Mouse (Mus musculus) forebrain, embryonic 13.5 days (tissue): ENCODE results near the gene Hsd17b2. TPM values are rescaled to one million over a fixed set of nuclear protein-coding genes. Genes with fewer than 3 reads are reported as not detected.
"Not testable (repeated sequence)": the region's sequence is repeated elsewhere in the genome, so short reads cannot be mapped to it uniquely, and the experiment has no call there.

Experiments used
- ATAC-seq: fragments of 200-750 bp; cut with Nextera tagmentation; 2 replicates; pipeline ENCODE4 v1.8.0; 2017
- H3K27ac ChIP-seq: fragments of 300-500 bp; sonication (generic); 2 replicates; pipeline ENCODE4 v1.5.1; 2015; ENCODE audit warnings: inconsistent platforms, mild to moderate bottlenecking, moderate library complexity
- H3K27me3 ChIP-seq: fragments of 300-500 bp; sonication (generic); 2 replicates; pipeline ENCODE4 v1.6.1; 2015; ENCODE audit warnings: mild to moderate bottlenecking, inconsistent platforms
- H3K36me3 ChIP-seq: fragments of 300-500 bp; sonication (generic); 2 replicates; pipeline ENCODE4 v1.6.1; 2015; ENCODE audit warnings: mild to moderate bottlenecking, inconsistent platforms; ENCODE audit not compliant: poor library complexity, severe bottlenecking
- H3K4me1 ChIP-seq: fragments of 300-500 bp; sonication (generic); 2 replicates; pipeline ENCODE4 v1.6.1; 2015; ENCODE audit warnings: inconsistent platforms
- H3K4me2 ChIP-seq: fragments of 300-500 bp; sonication (generic); 2 replicates; pipeline ENCODE4 v1.6.1; 2015; ENCODE audit warnings: inconsistent platforms, mild to moderate bottlenecking, moderate library complexity
- H3K4me3 ChIP-seq: fragments of 300-500 bp; sonication (generic); 2 replicates; pipeline ENCODE4 v1.5.1; 2015; ENCODE audit warnings: mild to moderate bottlenecking, inconsistent platforms
- H3K9ac ChIP-seq: fragments of 300-500 bp; sonication (generic); 2 replicates; pipeline ENCODE4 v1.6.1; 2015; ENCODE audit warnings: mild to moderate bottlenecking, inconsistent platforms
- H3K9me3 ChIP-seq: fragments of 300-500 bp; sonication (generic); replicated peaks from 2 replicates; pipeline ENCODE4 v1.6.1; 2016; ENCODE audit warnings: inconsistent platforms
- WGBS: fragments of 180-500 bp; shearing (Covaris S2); methylation state at CpG from one replicate; pipeline ENCODE4 v1.1.7; 2015; 5-methylcytosine and 5-hydroxymethylcytosine counted together
- polyA plus RNA-seq: library from polyadenylated mRNA; unstranded; fragments of >200 nt; fragmentation: Nextera tagmentation; extraction: Ambion mirVana; gene quantifications from 2 replicates; pipeline ENCODE4 v1.2.1, GENCODE M21; 2015

The Hsd17b2 gene
- polyA plus RNA-seq, 1 experiment from 2014 or later: 0.13 TPM

- ATAC-seq: no peak
- no peaks in the 10 kb centered on the region for H3K27me3 ChIP-seq
- no peak overlapping the region for H3K9ac ChIP-seq
- no peaks in the 10 kb centered on the region for H3K36me3 ChIP-seq
- no peak overlapping the region for H3K27ac ChIP-seq
- WGBS: 80% methylated on average over 14 of the region's 14 CpGs
- no peak overlapping the region for H3K4me2 ChIP-seq
- H3K4me3 ChIP-seq: no peak overlapping the region
- H3K9me3 ChIP-seq: 0 out of 2 replicates have a peak, but pooled peaks cover 3% of the 10 kb centered on the region
- no peaks in the 10 kb centered on the region for H3K4me1 ChIP-seq
Measured at GRCm38 (mm10) chr8:117718152-117718860, 16.6 kb downstream of the Hsd17b2 start.

GRCm38 (mm10) chr8:117726467-117726866, 24.8 kb downstream of the Hsd17b2 start:
- Histone ChIP-seq H3K27me3 (no peaks in the 10 kb centered on the region), H3K4me3 (no peak overlapping the region), H3K9ac (no peak overlapping the region), H3K4me2 (no peak overlapping the region), H3K4me1 (no peaks in the 10 kb centered on the region), H3K9me3 (no peaks in the 10 kb centered on the region), H3K27ac (no peak overlapping the region), H3K36me3 (no peaks in the 10 kb centered on the region)
- no peak for ATAC-seq
- WGBS: 67% methylated on average over 7 of the region's 7 CpGs

- no peak for ATAC-seq
- H3K4me2 ChIP-seq: no peak overlapping the region
- no peak overlapping the region for H3K9ac ChIP-seq
- no peaks in the 10 kb centered on the region for H3K4me1 ChIP-seq
- H3K27ac ChIP-seq: no peak overlapping the region
- WGBS: 67% methylated on average over 5 of the region's 5 CpGs
- H3K9me3 ChIP-seq: no peaks in the 10 kb centered on the region
- no peaks in the 10 kb centered on the region for H3K36me3 ChIP-seq
- H3K4me3 ChIP-seq: no peak overlapping the region
- no peaks in the 10 kb centered on the region for H3K27me3 ChIP-seq
Measured at GRCm38 (mm10) chr8:117727561-117727960, 25.9 kb downstream of the Hsd17b2 start.

GRCm38 (mm10) chr8:117728234-117728633, 26.5 kb downstream of the Hsd17b2 start:
- WGBS: 86% methylated on average over 4 of the region's 4 CpGs
- ATAC-seq: no peak
- no peak overlapping the region for H3K4me3 ChIP-seq

GRCm38 (mm10) chr8:117730980-117731379, 29.3 kb downstream of the Hsd17b2 start:
- no peaks in the 10 kb centered on the region for H3K9me3 ChIP-seq
- ATAC-seq: no peak
- WGBS: 66% methylated on average over 10 of the region's 10 CpGs
- no peak overlapping the region for H3K27ac ChIP-seq
- no peak overlapping the region for H3K4me3 ChIP-seq
- no peak overlapping the region for H3K4me2 ChIP-seq
- no peaks in the 10 kb centered on the region for H3K36me3 ChIP-seq
- no peak overlapping the region for H3K9ac ChIP-seq
- H3K4me1 ChIP-seq: no peaks in the 10 kb centered on the region
- no peaks in the 10 kb centered on the region for H3K27me3 ChIP-seq

More at GRCm38 (mm10) chr8:117728234-117728633, 26.5 kb downstream of the Hsd17b2 start:
- H3K4me2 ChIP-seq: no peak overlapping the region
- no peaks in the 10 kb centered on the region for H3K9me3 ChIP-seq
- no peaks in the 10 kb centered on the region for H3K27me3 ChIP-seq
- no peaks in the 10 kb centered on the region for H3K36me3 ChIP-seq
- no peaks in the 10 kb centered on the region for H3K4me1 ChIP-seq
- H3K9ac ChIP-seq: no peak overlapping the region
- no peak overlapping the region for H3K27ac ChIP-seq

GRCm38 (mm10) chr8:117736657-117737175, 35.0 kb downstream of the Hsd17b2 start:
- no peaks in the 10 kb centered on the region for H3K36me3 ChIP-seq
- no peak overlapping the region for H3K4me3 ChIP-seq
- no peaks in the 10 kb centered on the region for H3K27me3 ChIP-seq
- no peaks in the 10 kb centered on the region for H3K4me1 ChIP-seq
- H3K9ac ChIP-seq: no peak overlapping the region
- H3K4me2 ChIP-seq: no peak overlapping the region
- no peak overlapping the region for H3K27ac ChIP-seq
- no peak for ATAC-seq
- no peaks in the 10 kb centered on the region for H3K9me3 ChIP-seq
- WGBS: 63% methylated on average over 3 of the region's 3 CpGs

GRCm38 (mm10) chr8:117738206-117738605, 36.5 kb downstream of the Hsd17b2 start:
- 96% methylated on average over 1 of the region's 1 CpGs for WGBS
- ATAC-seq, H3K27me3 ChIP-seq, H3K9ac ChIP-seq, H3K36me3 ChIP-seq, H3K4me2 ChIP-seq, H3K4me3 ChIP-seq, H3K27ac ChIP-seq, H3K4me1 ChIP-seq, H3K9me3 ChIP-seq: not testable (repeated sequence)

- Histone ChIP-seq H3K27ac (no peak overlapping the region), H3K4me2 (no peak overlapping the region), H3K9me3 (no peaks in the 10 kb centered on the region), H3K36me3 (no peaks in the 10 kb centered on the region), H3K4me3 (no peak overlapping the region), H3K9ac (no peak overlapping the region), H3K27me3 (no peaks in the 10 kb centered on the region), H3K4me1 (no peaks in the 10 kb centered on the region)
- ATAC-seq: no peak
- 92% methylated on average over 5 of the region's 5 CpGs for WGBS
Measured at GRCm38 (mm10) chr8:117740387-117740998, 38.8 kb downstream of the Hsd17b2 start.

- Histone ChIP-seq H3K9ac (no peak overlapping the region), H3K4me3 (no peak overlapping the region), H3K27me3 (no peaks in the 10 kb centered on the region), H3K36me3 (no peaks in the 10 kb centered on the region), H3K27ac (no peak overlapping the region), H3K4me2 (no peak overlapping the region), H3K9me3 (no peaks in the 10 kb centered on the region), H3K4me1 (no peaks in the 10 kb centered on the region)
- 67% methylated on average over 15 of the region's 15 CpGs for WGBS
- no peak for ATAC-seq
Measured at GRCm38 (mm10) chr8:117742431-117743012, 40.8 kb downstream of the Hsd17b2 start.

- WGBS: 86% methylated on average over 5 of the region's 5 CpGs
- no peaks in the 10 kb centered on the region for H3K27me3 ChIP-seq
Measured at GRCm38 (mm10) chr8:117746651-117747050, 44.9 kb downstream of the Hsd17b2 start.

GRCm38 (mm10) chr8:117747428-117747827, 45.7 kb downstream of the Hsd17b2 start:
- Histone ChIP-seq H3K9ac (no peak overlapping the region), H3K27ac (no peak overlapping the region), H3K36me3 (no peaks in the 10 kb centered on the region), H3K4me1 (no peaks in the 10 kb centered on the region), H3K4me3 (no peak overlapping the region), H3K27me3 (no peaks in the 10 kb centered on the region), H3K9me3 (no peaks in the 10 kb centered on the region), H3K4me2 (no peak overlapping the region)
- WGBS: 62% methylated on average over 2 of the region's 2 CpGs
- ATAC-seq: no peak

More at GRCm38 (mm10) chr8:117746651-117747050, 44.9 kb downstream of the Hsd17b2 start:
- Histone ChIP-seq H3K4me2 (no peak overlapping the region), H3K27ac (no peak overlapping the region), H3K4me3 (no peak overlapping the region), H3K36me3 (no peaks in the 10 kb centered on the region), H3K4me1 (no peaks in the 10 kb centered on the region), H3K9ac (no peak overlapping the region), H3K9me3 (no peaks in the 10 kb centered on the region)
- ATAC-seq: no peak
